Mouse (Mus musculus) neural tube, embryonic 14.5 days (tissue): ENCODE results near the gene Ip6k1. TPM values are rescaled to one million over a fixed set of nuclear protein-coding genes. Genes with fewer than 3 reads are reported as not detected.

ENCODE experiments used
- ATAC-seq: fragments of 200-750 bp; cut with Nextera tagmentation; 2 replicates; pipeline ENCODE4 v1.8.0; 2017; ENCODE audit warnings: low read depth, mild to moderate bottlenecking, moderate TSS enrichment, moderate library complexity
- H3K27ac ChIP-seq: fragments of 300-500 bp; sonication (generic); 2 replicates; pipeline ENCODE4 v1.5.1; 2014; ENCODE audit warnings: low read depth, mild to moderate bottlenecking, control low read depth, low read length, moderate library complexity, mixed read lengths
- H3K27me3 ChIP-seq: fragments of 300-500 bp; sonication (generic); 2 replicates; pipeline ENCODE4 v1.6.1; 2014; ENCODE audit warnings: low read length; ENCODE audit not compliant: control insufficient read depth, insufficient read depth
- H3K36me3 ChIP-seq: fragments of 300-500 bp; sonication (generic); 2 replicates; pipeline ENCODE4 v1.6.1; 2014; ENCODE audit warnings: low read length, mixed read lengths; ENCODE audit not compliant: control insufficient read depth, insufficient read depth
- H3K4me1 ChIP-seq: fragments of 300-500 bp; sonication (generic); 2 replicates; pipeline ENCODE4 v1.6.1; 2014; ENCODE audit warnings: low read length; ENCODE audit not compliant: control insufficient read depth, insufficient read depth
- H3K4me2 ChIP-seq: fragments of 300-500 bp; sonication (generic); 2 replicates; pipeline ENCODE4 v1.6.1; 2014; ENCODE audit warnings: mild to moderate bottlenecking, low read depth, low read length, control low read depth
- H3K4me3 ChIP-seq: fragments of 300-500 bp; sonication (generic); 2 replicates; pipeline ENCODE4 v1.5.1; 2014; ENCODE audit warnings: low read depth, low read length, control low read depth, mixed read lengths
- H3K9ac ChIP-seq: fragments of 300-500 bp; sonication (generic); replicated peaks from 2 replicates; pipeline ENCODE4 v1.6.1; 2014; ENCODE audit warnings: low read depth, mild to moderate bottlenecking, control low read depth, low read length, mixed read lengths
- H3K9me3 ChIP-seq: fragments of 300-500 bp; sonication (generic); 2 replicates; pipeline ENCODE4 v1.6.1; 2016; ENCODE audit warnings: low read length; ENCODE audit not compliant: control insufficient read depth
- WGBS: fragments of 180-500 bp; shearing (Covaris S2); extraction: QIAGEN DNeasy Blood & Tissue Kit; methylation state at CpG from one replicate; pipeline ENCODE4 v1.1.7; 2014; 5-methylcytosine and 5-hydroxymethylcytosine counted together
- polyA plus RNA-seq: library from polyadenylated mRNA; unstranded; fragments of >200 nt; fragmentation: Nextera tagmentation; extraction: Ambion mirVana; gene quantifications from 2 replicates; pipeline ENCODE4 v1.2.1, GENCODE M21; 2014

Gene Ip6k1
- polyA plus RNA-seq, 1 experiment from 2014 or later, result 53.6 TPM

GRCm38 (mm10) chr9:108027867-108028266 lies 25.6 kb downstream of the Ip6k1 start:
- no peak overlapping the region for H3K4me2 ChIP-seq
- no peak overlapping the region for H3K9ac ChIP-seq
- WGBS, result 98% methylated on average over 3 of the region's 3 CpGs
- H3K27me3 ChIP-seq, result no peaks in the 10 kb centered on the region
- H3K4me1 ChIP-seq, result no peaks in the 10 kb centered on the region
- no peak overlapping the region for H3K27ac ChIP-seq
- no peak for ATAC-seq
- H3K9me3 ChIP-seq, result no peaks in the 10 kb centered on the region
- no peak overlapping the region for H3K4me3 ChIP-seq
- H3K36me3 ChIP-seq, result peaks cover 19% of the 10 kb centered on the region

DNA sequence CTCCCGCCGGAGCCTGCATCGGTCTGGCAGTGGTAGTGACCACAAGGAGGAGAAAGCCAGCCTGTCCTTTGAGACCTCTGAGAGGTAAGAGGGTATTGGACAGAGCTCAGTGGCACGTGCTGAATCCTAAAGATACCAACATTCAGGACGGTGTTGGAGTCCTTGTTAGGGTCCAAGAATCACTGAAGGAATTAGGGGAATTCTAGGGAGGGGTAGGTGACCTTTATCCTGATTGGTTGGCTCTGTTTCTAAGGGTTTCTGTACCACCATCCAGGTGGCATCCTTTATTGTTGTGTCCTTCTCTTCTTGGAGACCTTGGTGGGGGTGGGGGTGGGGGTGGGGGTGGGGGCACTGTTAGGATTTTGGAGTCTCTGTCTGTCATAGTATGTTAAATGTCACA lies 29.8 kb downstream of the Ip6k1 start:
- Histone ChIP-seq H3K4me3 (no peak overlapping the region), H3K27me3 (no peaks in the 10 kb centered on the region), H3K4me1 (no peaks in the 10 kb centered on the region), H3K36me3 (peaks cover 19% of the 10 kb centered on the region), H3K4me2 (no peak overlapping the region), H3K9me3 (no peaks in the 10 kb centered on the region), H3K27ac (no peak overlapping the region), H3K9ac (no peak overlapping the region)
- ATAC-seq, result no peak
- WGBS, result 96% methylated on average over 5 of the region's 5 CpGs

- 100% methylated on average over 2 of the region's 2 CpGs for WGBS
- peaks cover 27% of the 10 kb centered on the region for H3K36me3 ChIP-seq
- ATAC-seq, result no peak
These were observed 33.2 kb downstream of the Ip6k1 start for GRCm38 (mm10) chr9:108035331-108036156.

GRCm38 (mm10) chr9:108044751-108045492 lies 42.6 kb downstream of the Ip6k1 start:
- Histone ChIP-seq H3K27me3 (no peaks in the 10 kb centered on the region), H3K4me2 (no peak overlapping the region), H3K36me3 (peaks cover 44% of the 10 kb centered on the region), H3K9me3 (no peaks in the 10 kb centered on the region), H3K4me3 (no peak overlapping the region), H3K27ac (no peak overlapping the region), H3K9ac (no peak overlapping the region), H3K4me1 (peaks cover 8% of the 10 kb centered on the region)
- 94% methylated on average over 8 of the region's 8 CpGs for WGBS
- no peak for ATAC-seq

More at GRCm38 (mm10) chr9:108035331-108036156, 33.2 kb downstream of the Ip6k1 start:
- Histone ChIP-seq H3K4me2 (no peak overlapping the region), H3K4me1 (no peaks in the 10 kb centered on the region), H3K4me3 (no peak overlapping the region), H3K27ac (no peak overlapping the region), H3K27me3 (no peaks in the 10 kb centered on the region), H3K9ac (no peak overlapping the region), H3K9me3 (no peaks in the 10 kb centered on the region)

DNA sequence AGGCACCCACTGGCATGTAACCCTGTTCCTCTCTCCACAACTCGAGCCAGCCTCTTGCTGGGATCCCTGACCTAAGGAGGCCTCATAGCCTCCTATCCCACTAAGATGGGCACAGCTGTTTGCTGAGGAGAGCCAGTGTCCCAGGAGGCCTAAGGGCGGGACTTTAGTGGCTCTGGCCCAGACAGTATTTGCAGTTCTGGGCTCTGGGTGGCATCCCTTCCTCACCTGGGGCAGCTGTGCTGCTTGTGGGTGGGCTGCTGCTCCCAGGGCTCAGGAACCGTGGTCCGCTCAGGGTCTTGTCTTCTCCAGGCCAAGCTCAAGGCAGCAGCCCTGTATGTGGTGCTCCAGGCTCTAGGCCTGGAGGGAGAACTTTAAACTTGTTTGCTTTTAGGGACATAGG lies 44.3 kb downstream of the Ip6k1 start:
- no peak overlapping the region for H3K9ac ChIP-seq
- no peak for ATAC-seq
- H3K27ac ChIP-seq, result no peak overlapping the region
- no peaks in the 10 kb centered on the region for H3K27me3 ChIP-seq
- peaks cover 36% of the 10 kb centered on the region; the same call in 1 of the 2 replicates for H3K36me3 ChIP-seq
- WGBS, result 91% methylated on average over 4 of the region's 4 CpGs
- no peaks in the 10 kb centered on the region for H3K9me3 ChIP-seq
- H3K4me3 ChIP-seq, result no peak overlapping the region
- peaks cover 11% of the 10 kb centered on the region for H3K4me1 ChIP-seq
- no peak overlapping the region for H3K4me2 ChIP-seq

DNA sequence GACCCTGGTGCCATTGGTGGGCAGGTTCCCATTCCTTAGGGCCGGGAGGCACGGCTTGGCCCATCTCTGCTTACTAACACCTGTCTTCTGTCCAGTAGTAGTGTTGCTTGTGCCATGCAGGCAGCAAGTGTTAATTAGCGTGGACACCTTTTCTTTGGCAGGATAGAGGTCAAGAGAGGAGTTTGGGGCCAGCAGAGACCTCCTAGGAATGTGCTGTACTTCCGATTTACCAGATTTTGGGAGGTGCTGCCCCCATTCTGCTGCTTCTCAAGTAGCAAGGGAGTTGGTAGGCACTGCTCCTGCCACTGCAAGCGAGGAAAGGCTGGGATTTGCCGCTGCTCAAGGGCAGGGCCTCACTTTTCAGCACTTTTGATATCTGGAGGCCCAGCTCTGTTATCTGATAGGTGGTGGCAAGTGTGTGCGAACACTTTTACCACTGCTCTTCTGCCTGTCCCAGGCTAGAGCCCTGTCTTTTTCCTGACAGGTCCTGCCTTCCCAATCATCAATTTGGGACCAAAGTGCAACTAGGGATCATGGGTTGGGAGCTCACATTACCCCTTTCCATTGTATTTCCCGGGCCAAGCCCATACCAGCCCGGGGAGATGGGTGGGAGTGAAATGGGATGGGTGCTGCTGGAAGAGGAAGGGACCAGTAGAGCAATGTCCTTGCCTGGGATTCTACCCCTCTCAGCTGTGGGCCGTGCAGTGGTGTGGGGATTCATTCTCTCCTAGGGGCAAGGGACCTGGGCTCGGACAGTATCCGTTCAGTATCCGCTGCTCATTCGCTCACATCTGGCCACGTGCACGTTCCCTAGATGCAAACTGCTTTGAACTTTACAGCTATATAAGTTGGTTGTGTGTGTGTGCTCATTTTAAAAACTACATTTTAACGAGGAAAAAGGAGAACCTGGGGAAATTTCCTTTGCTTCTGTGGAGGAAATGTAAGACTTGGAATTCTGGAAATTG lies 45.6 kb downstream of the Ip6k1 start:
- Histone ChIP-seq H3K9me3 (no peaks in the 10 kb centered on the region), H3K4me3 (peak overlapping the region; percentile 54), H3K9ac (no peak overlapping the region), H3K36me3 (peaks cover 28% of the 10 kb centered on the region; the same call in 1 of the 2 replicates), H3K27ac (peak overlapping the region; percentile 69), H3K4me2 (peak overlapping the region; percentile 87), H3K27me3 (no peaks in the 10 kb centered on the region), H3K4me1 (peaks cover 11% of the 10 kb centered on the region)
- no peak for ATAC-seq
- 46% methylated on average over 17 of the region's 17 CpGs for WGBS

GRCm38 (mm10) chr9:108048566-108048955 lies 46.3 kb downstream of the Ip6k1 start:
- H3K36me3 ChIP-seq, result peaks cover 24% of the 10 kb centered on the region; the same call in 1 of the 2 replicates
- peak overlapping the region; percentile 87 for H3K4me2 ChIP-seq
- WGBS, result 2% methylated on average over 19 of the region's 19 CpGs
- peak overlapping the region; percentile 50 for H3K9ac ChIP-seq
- H3K27ac ChIP-seq, result peak overlapping the region; percentile 69
- H3K27me3 ChIP-seq, result no peaks in the 10 kb centered on the region
- H3K4me3 ChIP-seq, result peak overlapping the region; percentile 54
- peak; percentile 38 for ATAC-seq
- peaks cover 11% of the 10 kb centered on the region for H3K4me1 ChIP-seq
- H3K9me3 ChIP-seq, result no peaks in the 10 kb centered on the region

DNA sequence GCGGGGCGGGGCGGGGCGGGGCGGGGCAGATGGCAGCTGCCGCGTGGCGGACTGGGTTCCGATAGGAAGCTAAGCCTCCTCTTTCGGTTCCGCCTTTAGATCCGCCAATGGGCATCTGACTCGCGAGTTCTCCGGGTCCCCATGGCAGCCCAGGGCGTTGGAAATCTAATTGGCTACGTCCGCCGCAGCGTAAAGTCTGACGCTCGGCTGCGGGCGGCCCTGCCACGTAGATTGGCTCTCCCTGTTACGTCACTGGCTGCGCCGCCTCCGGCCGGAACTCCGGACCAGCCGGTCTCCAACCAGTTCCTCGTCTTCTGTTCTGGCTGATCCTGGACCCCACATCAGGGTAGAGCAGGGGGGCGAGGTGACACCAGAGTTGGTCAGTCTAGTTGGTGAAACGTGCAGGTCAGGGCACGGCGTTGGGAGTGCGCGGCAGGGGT lies 46.7 kb downstream of the Ip6k1 start, which contains the start of gene Gmppb:
Gene Gmppb (plus strand): TSS at position 227 of the 440 bp plus-strand sequence.
- H3K4me3 ChIP-seq, result peak within 1 kb of the TSS; percentile 54
- no peaks in the 10 kb centered on the region for H3K9me3 ChIP-seq
- peaks cover 29% of the 10 kb centered on the region; the same call in 1 of the 2 replicates for H3K36me3 ChIP-seq
- peak within 1 kb of the TSS; percentile 60 for H3K9ac ChIP-seq
- under 1% methylated on average over 34 of the region's 39 CpGs for WGBS
- peak within 1 kb of the TSS; percentile 87 for H3K4me2 ChIP-seq
- peak; percentile 95 for ATAC-seq
- peak within 1 kb of the TSS; percentile 70 for H3K27ac ChIP-seq
- peaks cover 11% of the 10 kb centered on the region for H3K4me1 ChIP-seq
- no peaks in the 10 kb centered on the region for H3K27me3 ChIP-seq
